Mouse (Mus musculus) left cerebral cortex, postnatal 10 days (tissue): ENCODE measurements at regions not wholly inside any gene's neighbourhood (a gene's known extent, or its start where the extent isn't known, plus 50 kb on each side); places are given as distances from the start of the nearest gene placed in this dataset.

Experiments used
- DNase-seq, 2 experiments: peaks; one replicate each; pipeline ENCODE4 v3.0.0; 2021 to 2022; ENCODE audit warnings: low spot score in 2 of 2, mixed read lengths in 1 of 2; ENCODE audit errors: extremely low spot score in 1 of 2
- intact Hi-C: fragments of 180-260 bp; cut with DNase I; formaldehyde crosslinking; loops from one replicate; pipeline ENCODE4 v1.15.1; 2025

- intact Hi-C loops: no loop called here
- DNase-seq: no peak
Observed at GRCm38 (mm10) chr7:123589099-123589498, 88.8 kb upstream of the Zkscan2 start.

DNA sequence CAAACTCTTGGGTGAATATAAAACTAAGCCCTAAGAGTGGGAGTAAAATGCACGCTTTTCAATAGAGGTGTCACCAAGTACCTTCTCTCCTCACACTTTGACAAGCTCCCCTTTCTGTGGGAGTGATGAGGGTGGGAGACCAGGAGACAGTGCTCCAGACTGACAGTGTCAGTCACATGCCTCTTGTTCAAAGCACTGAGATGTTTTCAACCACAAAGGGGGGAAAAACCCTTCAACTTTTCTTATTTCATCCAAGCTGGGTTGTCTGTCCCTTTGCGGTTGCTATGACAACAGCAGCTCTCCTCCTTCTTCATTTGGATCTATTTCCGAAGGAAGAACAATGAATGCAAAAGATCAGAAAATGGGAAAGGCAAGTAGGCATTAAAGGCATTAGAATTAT is 73.5 kb upstream of the Zkscan2 start:
- peak in 1 of 2 experiments; percentile 16 for DNase-seq
- intact Hi-C loops: no loop called here

GRCm38 (mm10) chr7:123572376-123572990 is 72.2 kb upstream of the Zkscan2 start:
- no peak for DNase-seq
- intact Hi-C loops: no loop called here

DNA sequence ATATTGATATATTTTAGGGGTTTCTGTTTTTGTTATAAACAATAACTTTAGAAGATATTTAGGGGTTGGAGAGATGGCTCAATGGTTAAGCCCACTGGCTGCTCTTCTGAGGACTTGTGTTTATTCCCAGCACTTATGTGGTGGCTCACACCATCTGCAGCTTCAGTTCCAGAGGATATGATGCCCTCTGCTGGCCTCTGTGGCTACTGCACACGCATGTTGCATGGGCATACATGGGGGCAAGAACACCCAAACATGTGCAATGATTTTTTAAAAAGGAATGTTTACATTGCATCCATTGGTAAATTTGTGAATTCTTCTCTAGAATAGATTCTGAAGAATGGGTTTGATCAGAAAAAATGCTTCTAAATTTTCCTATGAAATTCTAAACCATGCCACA is 66.0 kb upstream of the Zkscan2 start:
- no peak for DNase-seq
- intact Hi-C loops: no loop called here

DNA sequence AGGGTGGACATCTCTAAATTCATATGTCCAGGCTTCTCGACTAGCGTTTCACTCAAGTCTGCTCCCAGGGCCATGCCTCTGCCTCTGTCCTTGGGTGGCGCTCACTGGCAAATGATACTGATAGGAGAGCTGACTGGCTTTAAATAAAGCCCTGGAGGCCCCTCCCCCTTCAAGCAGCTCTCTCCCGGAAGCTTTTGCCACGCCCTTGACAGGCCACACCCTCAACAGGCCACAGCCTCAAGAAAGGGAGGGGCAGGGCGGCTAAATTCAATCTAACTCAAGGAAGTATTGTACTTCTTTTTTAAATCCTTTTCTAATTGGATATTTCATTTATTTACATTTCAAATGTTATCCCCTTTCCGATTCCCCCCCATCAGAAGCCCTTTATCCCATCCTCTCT is 59.3 kb upstream of the Zkscan2 start:
- intact Hi-C loops: no loop called here

More for the DNA sequence above, 59.3 kb upstream of the Zkscan2 start:
- no peak for DNase-seq
